Mouse (Mus musculus) ES-Bruce4 (cell line): ENCODE data around the gene Zfp422. TPM values are rescaled to one million over a fixed set of nuclear protein-coding genes. Genes with fewer than 3 reads are reported as not detected.
A peak's percentile ranks its signal among the peaks of the same experiment; 100 is the strongest.

Source experiments
- H3K27ac ChIP-seq: 2 replicates; pipeline ENCODE4 v1.5.1; 2012; ENCODE audit warnings: low read length, inconsistent platforms; ENCODE audit not compliant: insufficient read depth
- H3K27me3 ChIP-seq: 2 replicates; pipeline ENCODE4 v1.6.1; 2012; ENCODE audit warnings: mild to moderate bottlenecking, low read length, inconsistent platforms; ENCODE audit not compliant: control insufficient read depth, poor library complexity, insufficient read depth, severe bottlenecking
- H3K36me3 ChIP-seq: 2 replicates; pipeline ENCODE4 v1.6.1; 2012; ENCODE audit warnings: inconsistent platforms, mild to moderate bottlenecking, low read length, moderate library complexity; ENCODE audit not compliant: control insufficient read depth, poor library complexity, insufficient read depth, severe bottlenecking
- H3K4me1 ChIP-seq: one replicate; pipeline ENCODE4 v1.8.1; 2011; ENCODE audit warnings: low read length; ENCODE audit not compliant: control insufficient read depth, insufficient read depth
- H3K4me3 ChIP-seq: 2 replicates; pipeline ENCODE4 v1.5.1; 2011; ENCODE audit warnings: low read depth, mild to moderate bottlenecking, low read length
- H3K9ac ChIP-seq: 2 replicates; pipeline ENCODE4 v1.6.1; 2012; ENCODE audit warnings: low read depth, mild to moderate bottlenecking, inconsistent platforms; ENCODE audit not compliant: poor library complexity, severe bottlenecking
- H3K9me3 ChIP-seq: replicated peaks from 2 replicates; pipeline ENCODE4 v1.6.1; 2012; ENCODE audit warnings: mild to moderate bottlenecking, low read length, inconsistent platforms; ENCODE audit not compliant: control insufficient read depth, poor library complexity, insufficient read depth, severe bottlenecking
- CTCF ChIP-seq: IDR thresholded peaks from one replicate; pipeline ENCODE4 v1.8.1; 2011; ENCODE audit warnings: low read depth, low read length
- EP300 ChIP-seq: IDR thresholded peaks from 2 replicates; pipeline ENCODE4 v1.6.1; 2011; ENCODE audit warnings: low read depth, low read length; ENCODE audit not compliant: insufficient read depth
- POLR2A ChIP-seq: IDR thresholded peaks from one replicate; pipeline ENCODE4 v1.8.1; 2011; ENCODE audit warnings: low read length; ENCODE audit not compliant: insufficient read depth
- polyA plus RNA-seq: library from polyadenylated mRNA; stranded (reverse); fragments of >200 nt; gene quantifications from 2 replicates; pipeline ENCODE4 v1.2.4, GENCODE M21; 2011; ENCODE audit warnings: low read depth; ENCODE audit not compliant: missing spikeins, insufficient read depth, insufficient read length

The Zfp422 gene
- polyA plus RNA-seq, 1 experiment, result 15.0 TPM

GRCm38 (mm10) chr6:116672349-116672748 lies 43.5 kb upstream of the Zfp422 start:
- Histone ChIP-seq H3K27ac (no peak overlapping the region), H3K4me1 (peaks cover 1% of the 10 kb centered on the region)

GRCm38 (mm10) chr6:116671768-116672167 lies 43.0 kb upstream of the Zfp422 start:
- H3K4me3 ChIP-seq, result no peak overlapping the region
- no peaks in the 10 kb centered on the region for H3K27me3 ChIP-seq
- peaks cover 1% of the 10 kb centered on the region for H3K4me1 ChIP-seq
- no peak overlapping the region for H3K9ac ChIP-seq
- H3K9me3 ChIP-seq, result no peaks in the 10 kb centered on the region
- H3K27ac ChIP-seq, result no peak overlapping the region
- TF ChIP-seq EP300 (no peak), CTCF (no peak)
- no peaks in the 10 kb centered on the region for H3K36me3 ChIP-seq

More at GRCm38 (mm10) chr6:116672349-116672748, 43.5 kb upstream of the Zfp422 start:
- H3K4me3 ChIP-seq, result no peak overlapping the region
- H3K27me3 ChIP-seq, result no peaks in the 10 kb centered on the region
- no peaks in the 10 kb centered on the region for H3K9me3 ChIP-seq
- H3K9ac ChIP-seq, result no peak overlapping the region
- no peaks in the 10 kb centered on the region for H3K36me3 ChIP-seq
- TF ChIP-seq EP300, result no peak
- no peak for TF ChIP-seq CTCF
- TF ChIP-seq POLR2A, result no peak

- H3K4me3 ChIP-seq, result no peak overlapping the region
- H3K9ac ChIP-seq, result no peak overlapping the region
- H3K36me3 ChIP-seq, result no peaks in the 10 kb centered on the region
- H3K27me3 ChIP-seq, result no peaks in the 10 kb centered on the region
- no peak overlapping the region for H3K27ac ChIP-seq
- H3K4me1 ChIP-seq, result peaks cover 1% of the 10 kb centered on the region
- peak; percentile 57; the same call in 1 of the 2 replicates for TF ChIP-seq EP300
- no peak for TF ChIP-seq CTCF
- no peak for TF ChIP-seq POLR2A
- no peaks in the 10 kb centered on the region for H3K9me3 ChIP-seq
Measured at GRCm38 (mm10) chr6:116671031-116671430, 42.2 kb upstream of the Zfp422 start.

- Histone ChIP-seq H3K4me1 (peaks cover 1% of the 10 kb centered on the region), H3K27me3 (no peaks in the 10 kb centered on the region), H3K9ac (no peak overlapping the region), H3K4me3 (no peak overlapping the region), H3K36me3 (no peaks in the 10 kb centered on the region), H3K27ac (no peak overlapping the region), H3K9me3 (no peaks in the 10 kb centered on the region)
- TF ChIP-seq CTCF (no peak), EP300 (no peak)
Measured at GRCm38 (mm10) chr6:116670144-116670543, 41.3 kb upstream of the Zfp422 start.

GRCm38 (mm10) chr6:116668682-116669470 lies 40.1 kb upstream of the Zfp422 start:
- TF ChIP-seq POLR2A (no peak), CTCF (no peak), EP300 (no peak)
- H3K27ac ChIP-seq, result no peak overlapping the region
- no peak overlapping the region for H3K4me3 ChIP-seq
- H3K4me1 ChIP-seq, result peaks cover 1% of the 10 kb centered on the region
- no peaks in the 10 kb centered on the region for H3K36me3 ChIP-seq
- no peak overlapping the region for H3K9ac ChIP-seq
- H3K9me3 ChIP-seq, result no peaks in the 10 kb centered on the region
- no peaks in the 10 kb centered on the region for H3K27me3 ChIP-seq

DNA sequence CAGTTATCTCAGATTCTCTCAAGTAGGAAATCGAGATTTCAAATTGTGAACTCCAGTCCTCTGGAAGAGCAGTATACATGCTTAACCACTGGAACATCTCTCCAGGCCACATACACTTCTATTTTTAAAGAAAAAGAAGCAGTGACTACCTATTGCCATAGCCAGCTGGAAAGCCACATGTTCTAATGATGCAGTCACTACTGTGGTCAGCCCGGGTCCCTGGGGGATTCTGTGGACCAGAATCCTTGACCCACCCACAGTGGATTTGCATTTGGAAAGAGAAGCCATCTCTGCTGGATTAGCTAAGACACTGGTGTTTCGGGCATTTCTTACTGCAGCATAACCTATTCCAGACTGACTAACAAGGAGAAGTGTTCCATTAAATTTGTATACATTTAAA lies 38.6 kb upstream of the Zfp422 start:
- no peaks in the 10 kb centered on the region for H3K36me3 ChIP-seq
- no peaks in the 10 kb centered on the region for H3K9me3 ChIP-seq
- peaks cover 1% of the 10 kb centered on the region for H3K4me1 ChIP-seq
- H3K27ac ChIP-seq, result no peak overlapping the region
- no peak for TF ChIP-seq POLR2A
- no peak for TF ChIP-seq CTCF
- TF ChIP-seq EP300, result no peak
- H3K4me3 ChIP-seq, result no peak overlapping the region
- no peaks in the 10 kb centered on the region for H3K27me3 ChIP-seq
- H3K9ac ChIP-seq, result no peak overlapping the region
